Mouse (Mus musculus) right cerebral cortex, postnatal 10 days (tissue): ENCODE results near the gene Lrch3.
"Not testable (repeated sequence)": the region's sequence is repeated elsewhere in the genome, so short reads cannot be mapped to it uniquely, and the experiment has no call there.

Experiments
- DNase-seq, 2 experiments: peaks; one replicate each; pipeline ENCODE4 v3.0.0; 2021; ENCODE audit warnings: low spot score in 2 of 2

Gene Lrch3

GRCm38 (mm10) chr16:33054927-33055326 lies 141.0 kb downstream of the Lrch3 start:
- DNase-seq: not testable (repeated sequence)

- DNase-seq: no peak
Observed at GRCm38 (mm10) chr16:33055655-33056054, 141.8 kb downstream of the Lrch3 start.

GRCm38 (mm10) chr16:33056095-33056785 lies 142.3 kb downstream of the Lrch3 start, which contains the start of the genes Iqcg and Rpl35a:
Iqcg (minus strand) TSS chr16:33056218.
Rpl35a (plus strand) TSS chr16:33056453.
- peak; percentile 92 for DNase-seq

DNA sequence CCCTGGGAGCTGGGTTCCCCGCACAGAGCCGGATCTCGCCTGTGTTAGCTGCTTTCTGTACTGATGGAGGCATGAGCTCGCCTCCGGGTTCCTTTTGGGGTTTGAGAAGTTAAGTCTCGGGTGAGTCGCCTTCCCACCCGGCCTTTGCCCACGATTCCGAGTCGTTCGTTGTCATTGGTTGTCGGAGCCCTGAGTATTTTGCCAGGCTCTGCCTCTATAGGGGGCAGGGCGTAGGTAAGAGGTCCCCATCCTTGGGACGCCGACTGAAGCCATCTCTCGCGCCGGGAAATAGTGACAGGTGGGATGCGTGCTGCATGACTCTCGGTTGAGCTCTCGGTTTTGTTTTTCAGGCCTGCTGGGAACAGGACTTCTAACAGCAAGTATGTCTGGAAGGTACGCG lies 142.9 kb downstream of the Lrch3 start:
- DNase-seq: peak; percentile 46 to 59

- DNase-seq: no peak
Observed at GRCm38 (mm10) chr16:33058033-33058432, 144.1 kb downstream of the Lrch3 start.

DNA sequence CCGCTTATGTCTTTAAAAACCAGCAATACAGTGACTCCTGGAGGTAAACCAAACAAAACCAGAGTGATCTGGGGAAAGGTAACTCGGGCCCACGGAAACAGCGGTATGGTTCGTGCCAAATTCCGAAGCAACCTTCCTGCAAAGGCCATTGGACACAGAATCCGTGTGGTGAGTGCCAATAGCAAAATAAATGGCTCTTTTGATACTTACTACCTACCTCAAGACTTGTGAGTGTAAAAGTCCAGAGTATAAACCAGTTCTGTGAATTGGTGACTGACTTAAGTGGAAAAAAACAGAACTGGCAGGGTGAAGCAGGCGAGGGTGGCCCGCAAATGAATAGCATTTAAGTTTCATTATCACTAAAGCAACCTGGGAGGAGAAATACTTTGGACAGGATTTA lies 144.8 kb downstream of the Lrch3 start:
- DNase-seq: not testable (repeated sequence)

DNA sequence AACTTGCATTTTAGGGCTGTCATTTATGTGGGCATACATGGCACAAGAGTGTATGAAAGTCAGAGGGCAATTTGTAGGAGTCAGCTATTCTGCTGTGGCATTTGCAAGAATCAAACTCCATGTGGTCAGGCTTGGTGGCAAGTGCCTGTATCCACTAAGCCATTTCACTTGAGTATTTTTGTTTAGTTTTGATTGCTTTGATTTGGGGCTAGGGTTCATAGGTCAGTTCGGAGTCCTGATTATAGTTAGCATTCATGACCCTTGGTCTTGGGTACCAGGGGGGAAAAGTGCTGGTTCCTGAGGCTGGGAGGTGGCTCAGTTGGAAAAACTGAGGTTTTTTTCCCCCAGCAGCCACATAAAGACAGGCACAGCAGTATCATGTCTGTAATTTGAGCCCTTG lies 145.6 kb downstream of the Lrch3 start:
- no peak for DNase-seq

DNA sequence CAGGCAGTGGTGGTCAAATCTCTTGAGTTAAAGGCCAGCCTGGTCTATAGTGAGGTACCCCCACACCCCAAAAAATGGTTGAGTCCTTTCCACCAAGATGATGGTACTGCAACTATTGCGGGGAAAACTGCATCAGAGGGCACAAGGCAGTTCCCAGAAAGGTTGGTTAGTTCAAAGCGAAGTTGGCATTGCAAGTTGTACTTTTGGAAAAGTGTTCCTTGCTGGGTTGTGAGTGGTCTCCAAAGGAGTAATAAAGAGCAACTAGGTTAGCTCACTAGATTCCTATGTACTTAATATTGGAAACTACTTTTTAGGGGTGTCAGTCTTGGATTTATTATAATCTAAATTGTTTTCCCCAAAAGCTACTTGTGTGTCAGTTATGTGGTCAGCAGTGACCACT lies 147.0 kb downstream of the Lrch3 start:
- DNase-seq: no peak

DNA sequence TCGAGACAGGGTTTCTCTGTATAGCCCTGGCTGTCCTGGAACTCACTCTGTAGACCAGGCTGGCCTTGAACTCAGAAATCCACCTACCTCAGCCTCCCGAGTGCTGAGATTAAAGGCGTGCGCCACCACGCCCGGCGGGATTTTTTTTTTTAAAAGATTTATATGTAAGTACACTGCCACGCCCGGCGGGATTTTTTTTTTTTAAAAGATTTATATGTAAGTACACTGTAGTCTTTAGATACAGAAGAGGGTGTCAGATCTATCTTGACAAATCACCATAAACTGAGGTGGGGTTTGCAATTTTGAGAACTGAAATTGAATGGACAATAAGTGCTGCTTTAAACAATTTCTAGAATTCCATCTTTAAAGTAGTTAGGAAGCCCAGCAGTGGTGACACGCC lies 147.5 kb downstream of the Lrch3 start:
- no peak for DNase-seq

GRCm38 (mm10) chr16:33062024-33062681 lies 148.3 kb downstream of the Lrch3 start, which contains the start of gene Lmln:
Lmln (plus strand) TSS chr16:33062521.
- peak; percentile 94 to 95 for DNase-seq

GRCm38 (mm10) chr16:33062682-33063131 lies 148.8 kb downstream of the Lrch3 start:
- peak; percentile 82 to 87 for DNase-seq

- no peak for DNase-seq
Observed at GRCm38 (mm10) chr16:33063267-33063666, 149.4 kb downstream of the Lrch3 start.

DNA sequence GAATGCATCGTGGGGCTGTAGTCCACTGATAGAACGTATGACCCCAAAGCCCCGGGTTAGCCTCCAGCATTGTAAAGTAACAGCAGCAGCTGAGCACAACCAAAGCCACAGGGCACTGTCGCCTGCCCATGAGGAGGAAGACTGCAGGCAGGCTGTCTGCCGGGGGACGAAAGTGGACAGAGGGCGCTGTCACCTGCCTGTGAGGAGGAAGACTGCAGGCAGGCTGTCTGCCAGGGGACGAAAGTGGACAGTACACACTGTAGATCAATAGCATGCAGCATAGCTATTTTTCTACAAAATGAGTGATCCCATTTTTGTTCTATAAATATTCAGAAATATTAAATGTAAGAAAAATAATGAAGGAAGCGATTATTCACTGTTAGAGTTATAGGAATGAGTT lies 150.7 kb downstream of the Lrch3 start:
- no peak for DNase-seq
